Mouse (Mus musculus) ovary, adult 18-20 months (tissue): ENCODE measurements around the gene Per1.

Experiments used
- DNase-seq: peaks from one replicate; pipeline ENCODE4 v3.0.0; 2022; ENCODE audit warnings: low spot score, mixed read lengths

Gene Per1

DNA sequence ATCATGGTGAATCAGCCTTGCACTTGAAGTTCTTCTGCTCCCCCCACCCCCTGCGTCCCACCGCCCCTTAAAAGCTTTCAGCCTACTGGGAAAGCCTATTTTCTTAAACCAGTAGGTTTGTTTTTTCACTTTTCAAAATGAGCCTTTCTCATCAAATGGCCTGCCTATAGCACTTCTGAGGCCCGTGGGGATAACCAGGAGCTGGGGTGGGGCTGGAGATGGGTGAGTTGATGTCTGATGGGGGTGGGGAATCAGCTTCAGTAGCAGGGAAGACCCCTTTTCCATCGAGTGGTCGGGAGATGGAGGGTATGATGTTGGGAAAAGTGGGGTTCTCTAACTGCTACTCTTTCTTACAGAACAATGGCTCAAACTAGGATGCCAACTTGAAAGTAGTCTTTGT, 21.8 kb downstream of the Per1 start:
- DNase-seq: no peak

DNA sequence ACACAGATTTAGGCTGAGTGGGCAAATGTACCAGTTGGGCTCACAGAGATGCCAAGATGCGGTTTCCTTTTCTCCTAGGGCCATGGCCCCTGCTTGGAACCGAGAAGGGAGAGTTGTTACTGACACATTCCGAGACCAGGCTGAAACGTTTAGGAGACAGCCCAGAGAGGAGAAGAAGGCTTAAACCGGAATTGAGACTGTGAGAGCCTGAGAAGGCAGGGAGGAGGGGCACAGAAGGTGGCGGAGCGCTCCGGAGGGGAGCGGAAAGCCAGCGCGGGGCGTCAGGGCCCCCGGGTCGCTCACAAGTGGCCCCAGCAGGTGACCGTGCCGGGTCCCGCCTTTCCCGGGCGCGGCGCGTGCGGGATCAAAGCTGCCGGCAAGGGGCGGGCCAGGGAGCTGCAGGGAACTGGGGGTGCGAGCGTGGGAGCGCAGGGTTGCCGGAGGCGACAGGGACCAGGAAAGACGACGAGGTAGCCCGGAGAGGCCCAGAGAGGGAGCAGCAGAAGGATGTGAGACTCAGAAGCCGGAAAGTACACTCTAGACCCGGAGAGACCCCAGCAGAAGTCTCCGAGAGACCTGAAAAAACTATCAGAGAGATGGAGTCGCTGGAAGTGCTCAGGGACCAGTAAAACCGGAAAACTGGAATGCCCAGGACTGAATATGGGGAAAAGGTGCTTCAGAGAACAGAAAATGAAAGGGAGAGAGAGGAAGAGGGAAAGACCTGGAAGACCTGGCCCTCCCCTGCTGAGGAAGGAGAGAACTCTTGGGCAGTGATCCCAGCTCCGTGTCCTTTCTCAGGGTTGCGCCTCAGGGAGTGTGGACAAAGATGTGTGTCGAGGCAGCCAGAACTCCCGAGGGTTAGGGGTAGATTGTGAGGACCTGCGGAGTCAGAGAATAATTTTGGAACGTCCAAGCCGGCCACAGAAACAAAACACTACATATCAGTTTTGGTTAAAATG, 23.0 kb downstream of the Per1 start:
- no peak for DNase-seq

DNA sequence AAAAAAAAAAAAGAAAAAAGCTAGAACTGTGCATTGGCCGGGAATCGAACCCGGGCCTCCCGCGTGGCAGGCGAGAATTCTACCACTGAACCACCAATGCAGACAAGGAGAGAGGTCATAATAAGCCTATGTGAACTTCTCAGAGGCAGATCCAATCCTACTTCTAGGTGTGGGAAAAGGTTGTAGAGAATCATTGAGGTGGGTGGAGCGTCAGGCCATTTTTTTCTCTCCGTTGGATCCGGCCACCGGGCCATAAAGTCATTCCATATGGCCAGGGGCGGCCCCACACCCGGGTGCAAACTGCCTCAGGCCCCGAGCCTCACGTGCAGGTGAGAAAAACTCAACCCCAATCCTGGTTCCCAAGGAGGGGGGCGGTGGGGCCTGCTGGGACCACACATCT, 23.7 kb downstream of the Per1 start:
- DNase-seq: peak; percentile 50

DNA sequence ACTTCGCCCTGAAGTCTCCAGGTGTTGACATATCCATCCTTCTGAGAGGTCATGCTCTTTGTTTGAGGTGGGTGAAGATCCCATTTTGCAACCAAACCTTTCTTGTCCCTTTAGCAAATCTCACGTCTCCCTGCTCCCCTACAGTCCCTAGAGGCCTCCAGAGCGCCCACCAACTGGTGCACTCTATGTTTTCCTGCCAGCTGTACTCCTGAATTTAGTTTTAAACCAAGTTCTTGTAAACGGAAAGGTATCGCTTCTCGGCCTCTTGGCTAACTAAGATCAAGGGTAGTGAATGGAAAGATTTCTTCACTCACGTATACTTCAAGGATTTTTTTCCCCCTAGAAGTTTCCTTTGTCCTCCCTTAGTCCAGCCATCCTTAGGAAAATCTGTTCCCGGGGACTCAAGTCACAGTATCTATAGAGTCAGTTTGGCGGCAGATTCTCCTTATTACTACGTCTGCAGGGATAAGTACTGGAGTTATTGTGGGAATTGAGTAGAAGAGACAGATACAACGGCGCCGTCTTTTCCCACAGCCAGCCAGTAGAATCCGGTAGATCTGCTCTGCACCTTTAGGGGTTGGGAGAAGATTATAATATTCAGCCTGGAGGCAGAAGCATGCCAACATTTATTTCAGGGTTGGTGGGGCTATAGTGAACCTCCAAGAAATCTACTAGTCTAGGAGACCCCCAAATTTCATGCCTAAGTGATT, 24.6 kb downstream of the Per1 start:
- DNase-seq: no peak

DNA sequence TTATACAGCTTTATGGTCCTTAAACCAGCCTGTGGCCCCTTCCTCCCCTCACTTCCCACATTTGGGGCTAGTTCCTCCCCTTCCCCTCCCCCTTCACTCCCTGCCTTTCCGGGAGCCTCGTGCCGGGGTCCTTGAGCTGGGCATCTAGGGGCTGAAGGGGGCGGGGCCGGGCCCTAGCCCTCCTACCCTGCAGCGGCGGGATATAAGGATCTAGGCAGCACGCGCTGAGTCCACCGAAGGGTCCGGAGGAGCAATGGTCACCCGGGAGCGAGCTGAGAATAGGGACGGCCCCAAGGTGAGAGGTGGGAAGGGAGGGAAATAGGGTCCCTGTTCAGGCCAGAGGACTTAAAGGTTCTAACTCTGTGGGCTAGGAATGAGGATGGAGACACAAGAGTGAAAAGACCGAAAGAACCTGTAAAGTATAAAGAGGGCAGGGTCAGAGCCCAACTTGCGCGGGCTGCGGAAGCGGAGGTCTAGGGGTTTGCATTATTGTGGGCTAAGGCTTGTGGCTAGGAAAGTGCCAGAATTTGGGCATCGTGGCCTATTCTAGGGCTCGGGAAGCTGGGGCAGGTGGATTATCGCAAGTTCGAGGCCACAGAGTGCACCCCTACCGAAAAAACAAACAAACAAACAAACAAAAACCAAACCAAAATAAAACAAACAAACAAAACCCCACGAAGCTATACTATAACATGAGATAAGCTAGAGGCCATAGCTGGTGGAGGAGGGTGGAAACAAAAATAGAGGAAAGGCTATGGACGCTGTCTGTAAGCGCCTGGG, 25.4 kb downstream of the Per1 start, which contains the start of gene Hes7:
Gene Hes7, plus strand, starts transcription at position 184 of the 780 bp plus-strand sequence.
- no peak for DNase-seq

DNA sequence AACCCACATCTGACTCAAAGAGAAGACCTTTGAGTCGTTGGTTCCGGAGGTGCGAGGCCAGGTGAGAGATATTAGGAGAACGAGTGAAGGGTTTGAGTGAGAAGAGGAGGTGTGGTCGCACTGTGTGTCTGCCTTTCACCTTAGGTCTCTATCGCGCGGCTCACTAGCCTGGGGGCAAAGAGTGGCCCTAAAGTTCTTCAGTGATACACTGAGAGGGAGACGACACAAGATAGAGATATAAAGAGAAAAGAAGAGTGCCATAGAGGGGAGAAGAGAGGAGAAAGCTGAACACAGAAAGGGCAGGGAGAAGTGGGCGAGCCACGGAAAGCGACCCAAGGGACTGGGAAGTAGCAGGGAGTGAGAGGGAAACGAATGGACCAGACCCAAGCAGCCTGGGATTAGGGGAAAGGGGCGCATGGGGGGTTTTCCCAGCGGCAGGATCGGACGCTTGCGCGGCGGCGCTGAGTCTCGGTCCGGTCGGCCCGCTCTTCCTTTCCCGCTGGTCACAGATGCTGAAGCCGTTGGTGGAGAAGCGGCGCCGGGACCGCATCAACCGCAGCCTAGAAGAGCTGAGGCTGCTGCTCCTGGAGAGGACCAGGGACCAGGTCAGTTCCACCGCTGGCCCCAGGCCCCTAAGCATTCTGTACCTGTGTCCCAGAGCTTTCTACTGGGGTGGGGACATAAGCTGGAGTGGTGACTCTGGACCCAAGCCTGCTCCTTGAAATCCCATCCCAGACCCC, 26.2 kb downstream of the Per1 start:
- no peak for DNase-seq

DNA sequence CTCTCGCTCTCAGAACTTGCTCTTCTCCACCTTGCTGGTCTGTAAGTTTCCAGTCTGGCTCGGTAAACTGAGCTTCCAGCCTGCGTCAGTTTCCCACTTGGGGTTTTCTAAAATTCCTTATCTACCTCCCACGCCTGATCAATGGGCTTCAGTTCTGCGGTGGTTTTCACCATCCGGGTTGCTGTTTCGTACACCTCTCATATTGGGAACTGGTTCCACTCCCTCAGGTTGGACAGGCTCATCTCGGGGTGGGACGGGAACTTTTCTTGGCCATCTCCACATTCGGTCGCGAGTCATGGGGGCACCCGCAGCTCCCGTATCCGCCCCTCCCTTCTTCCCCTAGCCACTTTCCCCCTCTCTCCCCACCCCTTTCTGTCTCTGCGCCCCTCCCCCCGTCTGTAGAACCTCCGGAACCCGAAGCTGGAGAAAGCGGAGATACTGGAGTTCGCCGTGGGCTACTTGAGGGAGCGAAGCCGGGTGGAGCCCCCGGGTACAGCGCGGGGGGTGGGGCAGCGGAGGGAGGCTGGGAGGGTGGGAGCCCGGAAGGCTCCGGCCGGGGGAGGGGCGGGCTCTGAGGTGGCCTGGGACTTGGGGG, 26.8 kb downstream of the Per1 start:
- no peak for DNase-seq

DNA sequence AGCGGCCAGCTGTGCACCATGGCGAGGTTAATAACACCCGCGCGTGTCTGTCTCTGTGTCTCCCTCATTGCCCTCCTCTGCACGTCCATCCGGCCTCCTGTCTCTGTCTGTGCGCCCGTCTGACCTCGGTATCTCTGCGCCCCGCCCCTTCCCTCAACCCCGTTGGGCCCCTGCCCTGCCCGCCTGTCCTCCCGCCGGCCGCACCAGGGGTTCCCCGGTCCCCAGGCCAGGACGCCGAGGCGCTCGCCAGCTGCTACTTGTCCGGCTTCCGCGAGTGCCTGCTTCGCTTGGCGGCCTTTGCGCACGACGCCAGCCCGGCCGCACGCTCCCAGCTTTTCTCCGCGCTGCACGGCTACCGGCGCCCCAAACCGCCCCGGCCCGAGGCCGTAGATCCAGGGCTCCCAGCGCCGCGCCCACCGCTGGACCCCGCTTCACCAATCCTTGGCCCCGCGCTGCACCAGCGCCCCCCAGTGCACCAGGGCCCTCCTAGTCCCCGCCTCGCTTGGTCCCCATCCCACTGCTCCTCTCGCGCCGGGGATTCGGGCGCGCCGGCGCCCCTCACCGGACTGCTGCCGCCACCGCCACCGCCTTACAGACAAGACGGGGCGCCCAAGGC, 27.4 kb downstream of the Per1 start, which contains the start of gene 9130213A22Rik:
Gene 9130213A22Rik, minus strand, starts transcription at position 254 of the 616 bp plus-strand sequence.
- peak; percentile 85 for DNase-seq

DNA sequence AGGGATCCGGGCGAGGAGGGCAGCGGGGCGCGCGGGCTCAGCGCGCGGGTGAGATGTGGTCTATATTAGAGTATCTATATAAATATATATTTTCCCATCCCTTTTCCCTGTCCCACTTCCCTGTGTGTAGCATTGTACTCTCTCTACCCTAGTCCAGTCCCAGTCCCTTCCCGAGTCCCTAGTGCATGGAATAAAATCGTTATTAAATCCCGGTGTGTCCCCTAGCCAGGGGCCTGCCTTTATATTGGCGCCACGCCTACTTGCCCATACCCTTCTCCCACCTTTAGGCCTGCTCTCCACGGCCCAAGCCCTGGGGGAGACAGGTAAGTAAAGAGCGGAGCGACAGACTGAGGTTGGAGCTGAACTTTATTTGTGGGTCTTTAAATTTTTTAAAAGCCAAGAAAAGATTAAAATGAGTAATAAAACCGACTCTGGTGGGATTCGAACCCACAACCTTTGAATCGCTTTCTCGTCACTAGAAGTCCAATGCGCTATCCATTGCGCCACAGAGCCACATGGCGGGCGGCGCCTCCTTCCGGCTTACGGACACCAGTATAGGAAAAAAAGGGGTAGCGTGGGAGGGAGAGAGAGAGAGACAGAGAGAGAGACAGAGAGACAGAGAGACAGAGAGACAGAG, 28.2 kb downstream of the Per1 start:
- DNase-seq: peak; percentile 74

DNA sequence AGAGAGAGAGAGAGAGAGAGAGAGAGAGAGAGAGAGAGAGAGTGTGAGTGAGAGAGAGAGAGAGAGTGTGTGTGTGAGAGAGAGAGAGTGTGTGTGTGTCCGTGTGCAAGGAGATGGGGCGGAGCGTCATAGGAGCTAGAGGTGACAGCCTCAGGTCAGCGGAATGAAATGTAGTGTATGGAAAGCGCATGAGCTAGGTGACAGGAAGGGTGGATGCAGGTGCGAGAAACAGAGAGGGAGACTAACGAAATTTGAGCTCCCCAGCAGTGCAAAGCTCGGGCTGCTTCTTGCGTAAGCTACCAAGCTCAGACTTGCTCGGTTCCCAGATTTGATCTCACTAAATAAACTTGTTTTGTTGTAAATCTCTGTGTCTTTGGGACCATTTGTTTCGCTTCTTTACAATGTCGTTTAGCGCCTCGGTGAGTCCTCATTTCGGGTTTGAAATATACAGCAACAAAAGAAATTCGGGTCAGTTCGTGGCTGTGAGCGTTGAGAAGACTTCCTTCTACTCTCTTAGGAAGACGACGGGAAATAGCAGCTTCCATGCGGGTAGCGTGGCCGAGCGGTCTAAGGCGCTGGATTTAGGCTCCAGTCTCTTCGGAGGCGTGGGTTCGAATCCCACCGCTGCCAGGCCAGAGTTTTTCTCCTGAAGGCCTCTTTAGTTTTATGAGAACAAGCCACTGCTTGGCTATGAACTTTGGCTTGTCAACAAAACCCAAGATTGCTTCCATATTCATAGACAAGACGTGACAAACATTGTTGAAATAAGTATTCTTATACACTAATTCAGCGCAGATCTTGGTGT, 28.9 kb downstream of the Per1 start:
- DNase-seq: peak; percentile 79

DNA sequence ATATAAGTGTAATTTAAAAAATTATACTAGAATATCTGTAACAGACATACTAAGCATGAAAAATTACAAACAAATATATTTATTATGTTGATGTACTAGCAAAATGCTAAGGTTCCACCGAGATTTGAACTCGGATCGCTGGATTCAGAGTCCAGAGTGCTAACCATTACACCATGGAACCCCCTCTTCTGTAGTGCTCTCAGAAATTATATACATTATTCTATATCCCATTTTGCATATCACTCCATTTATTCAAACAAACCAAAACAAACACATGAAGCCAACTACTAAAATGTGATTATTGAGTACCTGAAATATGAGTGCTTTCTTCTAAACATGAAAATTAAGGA, 29.5 kb downstream of the Per1 start:
- no peak for DNase-seq

DNA sequence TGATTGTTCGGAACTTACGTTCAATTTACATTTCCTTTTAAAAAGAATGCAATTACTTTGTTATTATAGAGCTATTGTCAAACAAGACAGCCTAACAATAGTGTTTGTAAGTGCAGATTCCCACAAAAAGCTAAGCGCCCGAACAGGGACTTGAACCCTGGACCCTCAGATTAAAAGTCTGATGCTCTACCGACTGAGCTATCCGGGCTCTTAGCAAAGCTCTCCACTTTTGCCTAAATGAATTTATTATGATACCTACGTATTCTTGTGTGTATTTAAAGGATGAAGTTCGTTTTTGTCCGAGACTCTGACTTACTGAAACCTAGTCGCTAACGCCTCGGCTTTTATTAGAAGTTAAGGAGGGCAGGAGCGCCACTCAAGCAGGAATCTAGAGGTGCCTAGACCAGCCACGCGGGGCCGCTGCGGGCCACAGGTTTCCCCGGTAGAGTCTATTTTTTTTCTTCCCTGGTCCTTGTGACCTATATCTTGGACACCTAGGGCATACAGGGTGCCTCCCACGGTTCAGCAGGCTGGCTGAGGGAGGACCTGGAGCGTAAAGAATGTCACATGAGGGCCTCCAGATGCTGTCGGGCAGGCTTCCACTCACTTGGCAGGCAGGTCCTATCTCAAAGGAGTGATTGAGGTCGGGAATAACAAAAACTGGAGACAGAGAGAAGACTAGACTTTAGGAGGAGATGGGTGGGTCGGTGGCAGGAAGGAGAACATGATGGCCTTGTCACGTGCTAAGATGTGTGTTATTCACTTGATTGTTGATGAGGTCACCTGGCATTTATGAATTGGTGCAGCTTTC, 30.2 kb downstream of the Per1 start:
- DNase-seq: peak; percentile 75

DNA sequence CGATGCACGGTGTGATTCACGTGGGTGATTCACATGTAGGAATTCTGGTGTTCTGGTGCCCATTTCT, 30.7 kb downstream of the Per1 start, which contains the start of gene Aloxe3:
Gene Aloxe3, plus strand, starts transcription at position 45 of the 67 bp plus-strand sequence.
- DNase-seq: no peak

DNA sequence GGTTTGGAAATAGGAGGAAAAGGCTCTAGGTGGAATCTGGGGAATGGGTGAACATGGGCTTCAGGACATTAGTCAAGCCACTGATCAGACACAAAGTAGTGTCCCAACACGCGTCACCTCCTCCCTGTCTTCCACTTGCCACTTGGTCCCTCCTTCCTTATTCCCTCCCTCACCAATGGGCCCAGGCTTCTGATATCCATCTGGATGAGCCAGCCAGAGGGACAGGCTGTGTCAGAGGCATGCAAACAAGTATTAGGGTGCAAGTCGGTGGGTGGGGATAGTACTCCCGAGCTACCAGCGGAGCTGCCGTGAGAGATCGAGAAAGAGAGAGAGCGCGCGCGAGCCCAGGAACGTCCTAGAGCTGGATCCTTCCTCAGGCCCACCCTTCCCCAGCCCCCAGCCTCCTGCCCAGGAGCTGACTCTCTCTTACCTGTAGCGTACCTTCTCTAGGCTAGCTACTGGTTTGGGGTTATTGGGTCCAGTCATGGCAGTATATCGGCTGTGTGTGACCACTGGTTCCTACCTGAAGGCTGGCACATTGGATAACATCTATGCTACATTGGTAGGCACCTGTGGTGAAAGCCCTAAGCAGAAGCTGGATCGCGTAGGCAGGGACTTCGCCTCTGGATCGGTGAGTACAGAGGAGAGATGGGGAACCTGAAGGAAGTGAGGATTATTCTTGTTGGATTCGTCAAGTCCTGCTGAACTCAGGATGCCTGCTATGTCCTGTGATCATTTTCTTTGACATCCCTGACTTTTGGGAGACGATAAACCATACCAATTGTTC, 31.1 kb downstream of the Per1 start:
- DNase-seq: no peak

DNA sequence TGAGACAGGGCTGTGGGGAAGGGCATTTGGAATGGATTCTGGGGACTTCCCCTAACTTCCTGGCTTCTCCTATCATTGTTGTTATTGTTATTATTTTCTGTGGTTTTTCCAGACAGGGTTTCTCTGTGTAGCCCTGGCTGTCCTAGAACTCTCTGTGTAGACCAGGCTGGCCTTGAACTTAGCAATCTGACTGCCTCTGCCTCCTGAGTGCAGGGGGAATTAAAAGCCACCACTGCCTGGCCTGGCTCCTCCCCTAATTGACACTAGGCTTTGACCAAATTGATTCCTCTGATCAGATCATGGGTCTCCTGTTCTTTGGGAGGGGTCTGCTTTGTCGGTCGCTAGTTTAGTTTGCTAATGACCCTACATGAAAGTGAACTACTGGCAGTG, 31.7 kb downstream of the Per1 start:
- DNase-seq: no peak

DNA sequence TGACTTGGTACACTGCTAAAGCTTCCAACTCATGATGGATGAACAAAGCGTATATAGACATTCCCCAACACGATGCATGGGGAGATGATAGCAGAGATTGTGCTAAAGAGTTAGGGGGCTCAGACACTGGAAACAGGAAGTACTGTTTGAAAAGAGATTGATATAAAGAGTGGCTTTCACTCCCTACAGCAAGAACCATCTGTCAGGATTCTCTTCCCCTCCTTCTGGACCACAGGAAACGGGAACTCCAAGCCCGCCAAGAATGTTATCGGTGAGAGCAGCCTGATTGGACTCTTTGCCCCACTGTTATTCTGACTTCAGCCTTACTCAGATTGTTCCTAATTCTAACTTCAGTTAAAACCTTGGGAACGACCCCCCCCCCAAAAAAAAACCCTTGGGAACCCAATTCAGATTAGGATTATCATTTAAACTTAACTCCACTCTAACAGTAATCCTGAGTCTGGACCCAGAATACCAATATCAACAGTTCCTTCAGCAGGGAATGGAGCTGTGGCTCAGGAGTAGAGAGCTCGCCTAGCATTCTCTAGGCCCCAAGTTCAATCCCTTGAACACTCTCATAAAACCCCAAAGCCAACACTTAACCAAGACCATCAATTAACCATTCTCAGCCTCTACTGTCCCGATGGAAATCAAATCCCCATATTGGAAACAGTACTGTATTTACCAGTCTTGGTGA, 33.6 kb downstream of the Per1 start:
- DNase-seq: no peak

DNA sequence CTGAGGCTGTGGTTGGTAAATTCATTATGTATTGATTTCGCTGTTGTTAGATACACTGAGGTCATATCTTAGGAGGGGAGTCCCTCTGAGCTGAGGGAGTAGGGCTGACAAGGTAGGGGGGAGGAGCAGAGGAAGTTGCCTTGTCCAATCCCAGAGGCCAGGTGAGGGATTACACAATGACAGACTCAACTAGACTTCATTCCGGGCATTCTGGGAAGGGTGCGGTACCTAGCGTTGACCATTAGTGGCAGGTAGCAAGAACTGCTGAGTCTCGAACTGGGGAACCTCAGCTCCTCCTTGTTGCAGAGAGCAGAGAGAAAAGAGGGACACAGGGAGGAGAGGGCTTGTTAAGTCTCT, 38.5 kb downstream of the Per1 start:
- DNase-seq: no peak
